Mouse (Mus musculus): ENCODE results near the gene Rpgrip1l.

Rpgrip1l gene

DNA sequence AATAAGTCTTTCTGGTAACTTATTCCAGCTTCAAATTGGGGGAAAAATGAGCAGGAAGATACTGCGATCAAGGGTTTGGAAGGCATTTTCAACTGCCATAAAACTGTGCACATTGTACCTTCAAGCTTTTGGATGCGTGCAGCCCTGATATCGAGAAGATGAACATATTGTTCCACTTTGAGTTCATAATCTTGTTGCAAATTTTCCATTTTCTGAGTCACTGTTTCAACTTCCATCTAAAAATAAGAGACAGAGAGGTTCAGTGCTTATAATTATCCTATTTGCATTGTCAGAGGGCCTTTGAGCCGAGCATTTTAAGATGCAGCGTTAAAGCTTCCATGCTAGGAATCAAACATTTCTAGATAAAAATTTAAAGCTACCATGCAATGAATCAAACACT, 39.6 kb downstream of the Rpgrip1l start:
- in situ Hi-C loops (cut with MseI, MboI): no loop called here

GRCm38 (mm10) chr8:91269374-91269958, 43.6 kb downstream of the Rpgrip1l start:
- in situ Hi-C loops (cut with MseI, MboI): no loop called here

DNA sequence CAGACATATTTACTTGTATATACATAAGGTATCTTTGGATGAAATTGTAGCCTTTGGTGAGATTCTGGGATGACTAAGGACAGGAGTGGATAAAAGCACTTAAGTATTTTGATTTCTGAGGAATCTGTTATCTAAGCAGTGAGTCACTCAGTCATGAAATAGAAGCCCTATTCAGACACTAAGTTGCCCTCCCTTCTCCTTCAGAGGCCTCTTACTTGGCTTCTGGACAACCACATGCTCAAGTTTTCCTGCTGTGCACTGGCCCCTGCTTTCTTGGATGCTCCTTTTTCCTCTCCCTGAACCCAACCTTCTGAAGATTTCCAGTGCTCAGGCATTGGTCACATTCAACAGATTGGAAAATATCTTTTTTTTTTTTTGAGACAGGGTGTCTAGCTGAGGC, 48.5 kb downstream of the Rpgrip1l start:
- in situ Hi-C loops (cut with MseI, MboI): no loop called here

DNA sequence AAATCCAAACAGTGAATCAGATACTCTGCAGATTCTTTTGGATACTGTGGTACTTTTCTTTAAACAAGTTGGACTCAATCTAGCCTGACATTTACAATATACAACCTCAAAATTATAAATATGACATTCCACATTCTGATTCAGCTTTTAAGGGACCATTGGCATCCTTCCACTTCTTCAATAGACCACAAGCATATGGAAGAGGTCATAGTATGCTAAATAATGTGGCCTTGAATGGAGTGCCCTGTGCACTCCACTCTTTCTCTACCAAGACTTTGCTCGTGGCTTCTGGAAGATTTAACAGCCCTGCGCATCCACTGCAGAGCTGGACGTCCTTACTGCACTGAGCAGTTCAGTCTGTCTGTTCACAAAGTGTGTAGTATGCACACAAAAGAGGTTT, 49.1 kb downstream of the Rpgrip1l start:
- in situ Hi-C loops (cut with MseI, MboI): no loop called here

GRCm38 (mm10) chr8:91261598-91261997, 51.5 kb downstream of the Rpgrip1l start:
- in situ Hi-C loops (cut with MseI, MboI): no loop called here

DNA sequence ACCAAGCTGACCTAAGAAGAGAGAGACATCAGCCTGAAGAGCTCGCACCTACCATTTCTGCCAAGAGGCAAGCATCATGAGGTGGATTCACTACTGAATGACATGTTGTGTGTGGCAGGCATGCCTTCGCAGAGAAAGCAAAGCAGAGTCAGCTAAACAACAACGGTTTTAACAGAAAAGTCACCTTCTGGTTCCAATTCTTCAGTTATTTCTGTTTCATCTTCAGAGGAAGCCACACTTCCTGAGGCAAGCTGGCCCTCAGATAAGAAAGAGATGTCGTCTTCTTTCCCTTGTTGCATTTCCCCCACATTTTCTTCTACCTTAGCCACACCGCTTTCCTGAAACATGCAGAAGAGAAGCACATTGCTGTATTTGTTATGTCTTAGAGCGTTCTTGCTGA, 62.1 kb downstream of the Rpgrip1l start:
- in situ Hi-C loops (cut with MseI, MboI): no loop called here

DNA sequence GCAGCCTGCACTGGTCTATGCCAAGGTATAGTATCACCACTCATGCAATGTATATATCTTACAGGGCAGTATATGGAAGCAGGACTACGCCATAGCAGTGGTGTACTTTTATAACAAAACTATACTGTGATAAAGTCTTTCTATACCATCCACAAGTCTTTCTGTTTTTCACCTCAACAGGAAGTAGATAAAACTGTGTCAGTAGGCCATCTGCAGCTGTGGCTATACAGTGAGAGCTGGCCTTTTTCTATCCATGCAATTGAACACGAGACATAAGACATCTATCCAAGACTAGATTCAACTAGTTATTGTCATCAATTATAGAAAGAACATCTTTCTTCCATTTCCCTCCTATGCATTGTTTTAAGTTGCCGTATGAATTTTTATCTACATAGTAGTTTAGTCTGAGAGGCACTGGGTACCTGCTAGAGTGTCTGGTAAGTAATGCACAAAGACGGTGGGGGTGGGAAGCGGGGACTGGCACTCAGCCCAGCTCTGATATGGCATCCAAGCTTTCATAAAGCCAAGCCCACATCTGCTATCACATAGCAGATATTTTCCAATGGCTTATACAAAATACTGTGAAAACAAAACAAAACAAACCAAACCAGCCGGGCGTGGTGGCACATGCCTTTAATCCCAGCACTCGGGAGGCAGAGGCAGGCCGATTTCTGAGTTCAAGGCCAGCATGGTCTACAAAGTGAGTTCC, 63.1 kb downstream of the Rpgrip1l start:
- in situ Hi-C loops (cut with MseI, MboI): no loop called here

DNA sequence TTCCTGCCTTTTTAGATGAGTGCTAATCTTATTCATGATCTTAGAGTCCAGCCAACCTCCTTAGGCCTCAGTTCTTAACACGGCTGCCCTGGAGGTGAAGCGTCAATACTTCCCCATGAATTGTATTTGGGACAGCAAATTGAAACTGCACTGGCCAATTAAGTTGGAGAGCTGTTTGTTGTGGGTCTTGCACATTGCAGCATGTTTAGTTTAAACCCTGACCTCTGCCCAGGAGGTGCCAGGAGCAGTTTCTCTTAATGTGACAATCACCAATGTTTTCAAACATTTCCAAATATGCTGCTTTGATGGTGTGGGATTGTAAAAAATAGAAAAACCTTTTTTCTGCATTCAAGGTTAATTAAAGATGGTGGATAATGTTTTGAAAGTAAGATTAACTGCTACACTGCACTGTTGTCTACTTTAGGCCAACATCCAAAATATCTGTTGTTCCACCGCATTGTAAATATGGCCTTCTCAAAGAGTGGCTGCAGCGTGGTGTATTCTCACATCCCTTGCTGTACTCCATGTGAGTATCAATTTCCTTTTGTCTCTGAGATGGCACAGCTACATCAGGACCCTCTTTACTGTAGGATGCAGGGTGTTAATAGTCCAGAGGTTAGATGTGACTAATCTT, 67.1 kb downstream of the Rpgrip1l start:
- in situ Hi-C loops (cut with MseI, MboI): no loop called here

GRCm38 (mm10) chr8:91242721-91243120, 70.3 kb downstream of the Rpgrip1l start:
- in situ Hi-C loops (cut with MseI, MboI): no loop called here

GRCm38 (mm10) chr8:91241873-91242519, 71.1 kb downstream of the Rpgrip1l start:
- in situ Hi-C loops (cut with MseI, MboI): no loop called here

DNA sequence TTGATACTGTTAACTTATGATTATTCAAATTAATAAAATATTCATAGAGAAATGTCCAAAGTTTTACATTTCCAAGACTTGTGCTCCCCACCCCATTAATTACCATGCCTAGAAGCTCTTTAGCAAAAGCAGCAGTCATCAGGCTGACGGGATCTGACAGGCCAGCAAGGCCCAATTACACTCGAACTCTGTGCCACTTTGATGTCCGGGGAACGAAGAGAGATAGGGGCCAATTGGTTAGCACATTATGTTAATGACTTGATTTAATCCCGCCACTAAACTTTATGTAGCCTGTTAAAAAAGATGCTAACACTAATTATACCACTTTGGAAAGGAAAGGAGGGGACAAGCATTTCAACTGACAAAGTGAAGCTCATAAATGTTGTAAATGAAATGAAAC, 71.7 kb downstream of the Rpgrip1l start:
- in situ Hi-C loops (cut with MseI, MboI): no loop called here

DNA sequence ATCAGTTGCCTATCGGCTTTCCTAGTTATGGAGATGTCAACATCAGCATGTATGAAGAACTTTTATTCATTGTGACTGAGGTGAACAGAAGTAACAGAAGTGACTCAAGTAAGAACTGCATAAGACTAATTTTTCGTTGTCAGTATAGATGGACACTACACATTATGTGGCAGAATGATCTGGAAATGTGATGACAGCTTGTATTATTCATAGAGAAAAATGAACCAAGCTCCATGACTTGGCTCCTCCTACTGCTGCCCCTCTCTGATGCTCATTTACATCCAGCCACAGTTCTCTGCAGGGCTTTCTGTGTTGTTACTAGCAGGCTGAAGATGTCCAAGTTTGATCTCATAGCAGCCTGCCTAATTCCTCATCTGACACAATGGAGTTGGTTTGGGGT, 75.9 kb downstream of the Rpgrip1l start:
- in situ Hi-C loops (cut with MseI, MboI): no loop called here

DNA sequence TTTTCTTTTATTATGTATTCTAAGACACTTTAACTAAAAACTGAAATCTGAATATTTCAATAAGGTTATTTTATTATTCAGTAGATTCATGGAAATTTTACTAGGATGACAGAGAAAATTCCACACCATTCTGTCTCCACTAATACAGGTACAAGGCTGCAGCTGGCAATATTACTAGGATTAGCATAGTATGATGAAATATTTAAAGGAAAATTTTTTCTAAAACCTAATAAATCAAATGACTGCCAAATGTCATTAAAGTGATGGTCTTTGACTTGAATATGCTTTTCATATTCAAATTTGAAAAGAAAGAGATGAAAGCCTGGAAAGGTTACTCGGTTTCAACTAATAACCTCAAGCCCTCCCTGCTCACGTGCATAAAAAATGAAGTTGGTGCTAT, 79.0 kb downstream of the Rpgrip1l start:
- in situ Hi-C loops (cut with MseI, MboI): no loop called here

GRCm38 (mm10) chr8:91227421-91227841, 85.6 kb downstream of the Rpgrip1l start:
- in situ Hi-C loops (cut with MseI, MboI): no loop called here

DNA sequence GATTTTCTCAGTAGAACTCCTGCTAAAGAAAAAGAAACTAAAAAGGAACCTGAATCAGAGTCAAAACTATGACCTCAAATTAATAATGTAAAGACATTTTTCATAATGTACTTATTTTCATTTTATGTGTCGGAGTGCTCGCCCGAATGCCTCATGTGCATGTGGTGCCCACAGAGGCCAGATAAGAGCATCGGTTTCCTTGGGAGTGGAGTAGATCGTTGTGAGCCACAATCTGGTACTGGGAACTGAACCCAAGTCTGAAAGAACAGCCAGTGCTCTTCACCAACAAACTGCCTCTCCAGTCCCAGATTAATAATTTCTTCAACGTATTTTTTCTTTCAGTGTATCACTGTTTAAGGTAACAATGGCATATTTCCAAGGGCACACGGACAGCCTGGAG, 88.8 kb downstream of the Rpgrip1l start:
- in situ Hi-C loops (cut with MseI, MboI): no loop called here

DNA sequence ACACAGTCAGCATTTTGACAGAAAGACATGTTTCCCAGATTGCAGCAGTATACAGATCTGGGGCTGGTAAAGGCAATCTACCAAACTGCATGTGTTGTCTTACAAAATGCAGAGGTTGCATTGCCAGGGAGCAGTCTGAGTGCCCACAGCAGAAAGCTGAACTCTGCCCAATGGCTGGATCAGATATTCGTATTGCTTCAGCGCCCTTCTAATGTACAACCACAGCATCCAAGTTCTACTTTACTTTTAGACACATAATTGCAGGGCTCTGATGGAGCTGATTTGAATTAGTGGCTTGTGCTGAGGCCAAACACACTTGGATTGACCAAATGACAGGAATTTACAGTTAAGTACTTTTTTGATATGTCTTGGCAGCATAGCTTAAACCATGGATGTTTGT, 91.2 kb downstream of the Rpgrip1l start:
- in situ Hi-C loops (cut with MseI, MboI): no loop called here

DNA sequence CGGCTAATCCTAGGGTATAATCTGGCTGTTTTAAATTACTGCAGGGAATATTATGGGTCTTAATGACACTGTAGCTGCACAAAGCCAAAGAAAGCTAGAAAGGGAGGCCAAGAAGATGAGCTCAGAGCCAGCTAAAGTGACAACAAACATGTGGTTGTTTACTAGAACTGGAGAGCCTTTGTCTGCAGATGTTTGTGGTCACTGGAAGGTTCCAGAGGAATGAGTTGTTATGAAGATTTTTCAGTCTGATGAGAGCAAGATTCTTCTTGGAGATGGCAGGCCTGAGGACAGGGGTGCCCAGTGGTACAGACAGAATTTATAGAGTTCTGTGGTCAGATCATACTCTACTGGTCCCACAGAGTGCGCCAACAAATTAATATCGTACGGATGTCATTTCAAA, 94.8 kb downstream of the Rpgrip1l start:
- in situ Hi-C loops (cut with MseI, MboI): no loop called here

GRCm38 (mm10) chr8:91217062-91217905, 95.8 kb downstream of the Rpgrip1l start:
- in situ Hi-C loops (cut with MseI, MboI): no loop called here

- in situ Hi-C loops (cut with MseI, MboI): no loop called here
These were observed 98.8 kb downstream of the Rpgrip1l start for GRCm38 (mm10) chr8:91214287-91214686.

DNA sequence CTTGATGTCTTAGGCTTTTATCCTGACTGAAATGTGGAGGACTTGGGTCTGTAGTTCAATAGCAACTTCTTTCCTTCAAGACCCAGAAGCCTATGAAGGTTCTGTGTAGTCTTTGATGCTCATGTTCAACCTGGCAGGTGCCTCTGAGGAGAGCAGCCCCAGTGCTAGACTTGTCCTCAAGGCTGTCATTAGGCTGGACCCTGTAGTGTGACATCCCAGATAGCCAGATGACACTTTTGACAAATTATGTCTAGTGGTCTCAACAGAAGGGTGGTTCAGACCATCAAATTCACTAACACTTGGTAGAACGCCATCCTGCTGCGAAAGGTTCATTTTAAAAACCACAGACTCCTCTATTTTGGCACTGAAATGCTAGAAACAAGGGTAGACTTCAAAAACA, 100.1 kb downstream of the Rpgrip1l start:
- in situ Hi-C loops (cut with MseI, MboI): no loop called here

DNA sequence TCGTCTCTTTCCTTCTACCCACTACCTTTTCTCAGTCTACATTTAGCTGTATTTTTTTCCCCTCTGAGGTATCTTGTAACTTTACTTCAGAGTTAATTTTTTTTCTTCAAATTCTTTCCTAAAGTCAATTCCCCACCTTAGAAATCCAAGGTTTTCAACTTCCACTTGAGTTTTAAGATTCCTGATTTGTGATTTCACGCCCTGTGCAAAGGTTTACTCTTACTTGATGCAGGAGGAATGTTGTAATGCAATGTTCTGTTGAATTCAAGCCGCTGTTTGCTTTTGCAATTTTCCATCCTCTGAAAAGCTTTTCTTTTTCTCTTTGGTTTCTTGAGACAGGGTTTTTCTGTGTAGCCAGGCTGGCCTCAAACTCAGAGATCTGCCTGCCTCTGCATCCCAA, 103.4 kb downstream of the Rpgrip1l start:
- in situ Hi-C loops (cut with MseI, MboI): no loop called here

DNA sequence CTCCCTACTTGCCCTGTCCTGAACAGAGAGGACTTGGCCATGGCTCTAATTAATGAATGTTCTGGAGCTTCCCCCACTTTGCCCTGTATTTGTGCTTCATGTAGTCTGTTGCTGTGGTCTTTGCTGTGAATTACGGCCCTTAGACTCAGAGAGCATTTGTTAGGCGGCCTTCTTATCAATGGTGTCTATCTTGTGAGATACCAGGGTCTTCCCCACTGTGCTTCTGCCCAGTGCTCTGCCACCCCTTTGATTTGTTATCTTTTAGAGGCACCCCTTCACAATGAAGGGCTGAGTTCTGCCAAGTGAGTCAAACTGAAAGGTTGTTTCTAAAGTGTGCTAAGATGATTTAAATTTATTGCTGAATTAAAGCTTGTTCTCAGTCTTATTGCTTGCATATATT, 105.4 kb downstream of the Rpgrip1l start:
- in situ Hi-C loops (cut with MseI, MboI): no loop called here
